Mouse (Mus musculus) ES-Bruce4 (cell line): Measurements from ENCODE around the gene Bptf.

Experiments
- CTCF ChIP-seq: IDR thresholded peaks from one replicate; pipeline ENCODE4 v1.8.1; 2011; ENCODE audit warnings: low read depth, low read length
- EP300 ChIP-seq: IDR thresholded peaks from 2 replicates; pipeline ENCODE4 v1.6.1; 2011; ENCODE audit warnings: low read depth, low read length; ENCODE audit not compliant: insufficient read depth
- POLR2A ChIP-seq: IDR thresholded peaks from one replicate; pipeline ENCODE4 v1.8.1; 2011; ENCODE audit warnings: low read length; ENCODE audit not compliant: insufficient read depth

DNA sequence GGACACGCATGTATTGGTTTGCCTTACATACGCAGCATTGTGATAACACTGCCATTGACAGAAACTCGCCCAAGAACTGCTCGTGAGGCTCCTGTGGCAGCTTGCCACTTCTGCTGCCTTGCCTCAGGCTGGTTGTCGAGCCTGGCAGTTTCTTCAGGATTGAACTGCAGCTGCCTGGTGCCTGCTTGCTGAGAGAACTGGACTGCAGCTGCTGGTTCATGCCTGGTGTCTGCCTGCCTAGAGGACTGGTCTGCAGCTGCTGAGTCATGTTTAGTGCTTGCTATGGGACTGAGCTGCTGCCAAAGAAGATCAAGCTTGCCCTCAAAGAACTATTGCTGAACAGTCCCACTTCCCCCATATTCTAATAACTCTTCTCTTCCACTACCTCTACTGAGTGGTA lies 23.4 kb upstream of the Bptf start:
- TF ChIP-seq CTCF (no peak), POLR2A (no peak), EP300 (no peak)
